Mouse (Mus musculus): ENCODE results near the gene Atp2b2.

- no peak for TF ChIP-seq HCFC1 (IDR thresholded peaks at IDR 0.05; ENCODE audit: borderline replicate concordance, insufficient read depth, low read length)
- TF ChIP-seq MAFK (IDR thresholded peaks at IDR 0.05; ENCODE audit: insufficient read depth, low read depth, low read length) = no peak
- TF ChIP-seq ZC3H11A (IDR thresholded peaks at IDR 0.05; ENCODE audit: borderline replicate concordance, low read depth, low read length) = peak; percentile 94
- TF ChIP-seq CHD2 (IDR thresholded peaks at IDR 0.05; ENCODE audit: low read depth, low read length) = no peak
- no peak for TF ChIP-seq ZNF384 (IDR thresholded peaks at IDR 0.05; ENCODE audit: low read depth, low read length)
These were observed 280.8 kb downstream of the Atp2b2 start for GRCm38 (mm10) chr6:113761644-113762043.
